Comparison of ENCODE assay signal across 8 mouse cellular contexts in genomic region chr7:110688884-110689681, GRCm38 (mm10).
A peak's percentile ranks its signal among the peaks of the same experiment; 100 is the strongest.
DNase-seq lines count a peak whose midpoint lies in the region; ATAC-seq and TF ChIP-seq lines count a peak whose summit lies in the region.

No protein-coding gene starts in this region.

- no peak overlapping the region for H3K9ac ChIP-seq in heart, postnatal 0 days (replicated peaks; ENCODE audit: low read depth, low read length)
- H3K9ac ChIP-seq in limb, embryonic 12.5 days (replicated peaks): no peak overlapping the region

- H3K27ac ChIP-seq in heart, postnatal 0 days (ENCODE audit: low read depth): peak overlapping the region; percentile 74
- peak overlapping the region; percentile 24; the same call in 1 of the 2 replicates for H3K27ac ChIP-seq in limb, embryonic 12.5 days

- no peaks in the 10 kb centered on the region for H3K36me3 ChIP-seq in heart, postnatal 0 days (replicated peaks; ENCODE audit: control insufficient read depth, insufficient read depth, low read length)
- H3K36me3 ChIP-seq in limb, embryonic 12.5 days: no peaks in the 10 kb centered on the region

- peaks cover 5% of the 10 kb centered on the region; the same call in 1 of the 2 replicates for H3K4me1 ChIP-seq in heart, postnatal 0 days (ENCODE audit: control insufficient read depth, insufficient read depth)
- H3K4me1 ChIP-seq in limb, embryonic 12.5 days (replicated peaks): peaks cover 14% of the 10 kb centered on the region

- DNase-seq in layer of hippocampus, adult 11-12 months (ENCODE audit: low spot score): peak; percentile 16
- DNase-seq in layer of hippocampus, adult 9-11 months: no peak
- DNase-seq in embryo, embryonic 11.5 days (ENCODE audit: low read depth, low spot score): peak; percentile 62
- peak; percentile 81 for DNase-seq in heart, postnatal 0 days (ENCODE audit: low spot score)
- DNase-seq in neural tube, embryonic 10.5 days (ENCODE audit: extremely low spot score, low spot score): peak; percentile 79
- DNase-seq in thymus, postnatal 25 days: peak; percentile 80
- no peak for DNase-seq in frontal cortex, adult 2 months (ENCODE audit: extremely low spot score in 1 of 2, low spot score in 1 of 2)

- ATAC-seq in heart, postnatal 0 days (ENCODE audit: insufficient read depth, low read depth): peak; percentile 94
- peak; percentile 83 for ATAC-seq in limb, embryonic 12.5 days (ENCODE audit: insufficient number of reproducible peaks, insufficient read depth, low FRiP score, low TSS enrichment, low read depth)

- H3K27me3 ChIP-seq in heart, postnatal 0 days (ENCODE audit: control insufficient read depth, insufficient read depth, low read length): no peaks in the 10 kb centered on the region
- H3K27me3 ChIP-seq in limb, embryonic 12.5 days: no peaks in the 10 kb centered on the region

- WGBS in heart, postnatal 0 days: 29% methylated on average over 14 of the region's 14 CpGs
- 19% methylated on average over 14 of the region's 14 CpGs for whole genome bisulfite sequencing in limb, embryonic 12.5 days

- TF ChIP-seq CTCF in heart, postnatal 0 days (IDR thresholded peaks at IDR 0.05; ENCODE audit: low read depth): peak; percentile 31

- no peak overlapping the region for H3K4me3 ChIP-seq in heart, postnatal 0 days (ENCODE audit: low read depth, low read length)
- H3K4me3 ChIP-seq in limb, embryonic 12.5 days (replicated peaks): no peak overlapping the region

- H3K9me3 ChIP-seq in heart, postnatal 0 days (replicated peaks; ENCODE audit: control insufficient read depth, low read length): 0 out of 2 replicates have a peak, but pooled peaks cover under 1% of the 10 kb centered on the region
- H3K9me3 ChIP-seq in limb, embryonic 12.5 days: no peaks in the 10 kb centered on the region

- H3K4me2 ChIP-seq in heart, postnatal 0 days (ENCODE audit: low read depth, low read length): no peak overlapping the region; the same call in 1 of the 2 replicates
- peak overlapping the region; percentile 27 for H3K4me2 ChIP-seq in limb, embryonic 12.5 days

- TF ChIP-seq EP300 in heart, postnatal 0 days (IDR thresholded peaks at IDR 0.05; ENCODE audit: low read depth): peak; percentile 79; the same call in 1 of the 2 replicates

Comparison
In these comparisons a context has a peak if more than half of its experiments do, and no peak if none do; other contexts are left out.
1. DNase-seq: peak in layer of hippocampus, adult 11-12 months (single experiment), embryo, embryonic 11.5 days (single experiment), heart, postnatal 0 days (single experiment), neural tube, embryonic 10.5 days (single experiment) and thymus, postnatal 25 days (single experiment); none in layer of hippocampus, adult 9-11 months (single experiment) and frontal cortex, adult 2 months (0 of 2).